Mouse (Mus musculus) liver, postnatal 0 days (tissue): Measurements from ENCODE around the gene Hpse.

Source experiments
- CTCF ChIP-seq: sonication (generic); IDR thresholded peaks from 2 replicates; pipeline ENCODE4 v1.5.1; 2016; ENCODE audit warnings: antibody characterized with exemption, low read depth
- EP300 ChIP-seq: IDR thresholded peaks from 2 replicates; pipeline ENCODE4 v1.6.1; 2016; ENCODE audit warnings: antibody characterized with exemption, low read depth, mild to moderate bottlenecking

GRCm38 (mm10) chr5:100758121-100758520 lies 38.6 kb upstream of the Hpse start:
- TF ChIP-seq CTCF (no peak), EP300 (no peak)
